Mouse (Mus musculus) naive thymus-derived CD4-positive, alpha-beta T cell, adult 2 months (primary cell): ENCODE data around the gene Nmb.

Experiments used
- DNase-seq: peaks from one replicate; pipeline ENCODE4 v3.0.0-alpha.2; 2011; ENCODE audit warnings: low read depth

Gene Nmb

GRCm38 (mm10) chr7:80897721-80898120 lies 7.2 kb downstream of the Nmb start:
- no peak for DNase-seq

GRCm38 (mm10) chr7:80897134-80897533 lies 7.7 kb downstream of the Nmb start:
- no peak for DNase-seq

- no peak for DNase-seq
These were observed 9.9 kb downstream of the Nmb start for GRCm38 (mm10) chr7:80894815-80895519.

DNA sequence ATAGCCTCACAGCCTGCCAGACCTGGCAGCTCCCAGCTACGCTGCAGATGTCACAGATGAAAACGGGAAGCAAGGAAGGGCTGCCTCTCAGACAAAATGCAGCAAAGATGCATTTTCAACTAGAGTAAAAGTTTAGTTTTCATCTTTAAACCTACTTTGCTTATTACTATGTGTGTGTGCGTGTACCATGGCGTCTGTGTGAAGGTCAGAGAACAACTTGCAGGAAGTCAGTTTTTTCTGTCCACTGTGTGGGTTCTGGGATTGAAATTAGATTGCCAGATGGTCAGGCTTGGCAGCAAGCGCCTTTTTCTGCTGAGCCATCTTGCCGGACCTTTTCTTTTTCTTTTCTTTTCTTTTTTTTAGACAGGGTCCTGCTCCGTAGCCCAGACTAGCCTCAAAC lies 10.7 kb downstream of the Nmb start:
- no peak for DNase-seq

- no peak for DNase-seq
These were observed 11.1 kb downstream of the Nmb start for GRCm38 (mm10) chr7:80893753-80894129.

GRCm38 (mm10) chr7:80893086-80893752 lies 11.7 kb downstream of the Nmb start:
- no peak for DNase-seq

DNA sequence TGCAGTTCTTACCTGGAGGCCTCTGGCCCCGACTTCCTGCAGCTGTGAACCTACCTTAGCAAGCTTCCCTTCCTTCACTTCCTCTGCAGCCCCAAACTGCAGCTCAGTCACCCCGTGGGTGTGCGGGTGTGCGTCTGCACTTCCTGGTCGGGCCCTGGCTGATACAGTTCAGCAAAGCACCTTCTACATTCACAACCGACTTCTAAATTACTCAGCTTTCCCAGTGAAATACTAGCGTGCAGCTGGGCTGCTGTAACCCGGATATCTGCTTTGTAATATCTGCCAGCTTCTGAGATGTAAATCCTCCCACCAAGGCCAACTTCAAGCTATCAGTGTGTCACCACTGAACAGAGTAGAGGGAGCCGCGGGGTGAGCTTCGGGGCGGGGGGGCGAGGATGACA lies 15.0 kb downstream of the Nmb start:
- DNase-seq = peak; percentile 82

DNA sequence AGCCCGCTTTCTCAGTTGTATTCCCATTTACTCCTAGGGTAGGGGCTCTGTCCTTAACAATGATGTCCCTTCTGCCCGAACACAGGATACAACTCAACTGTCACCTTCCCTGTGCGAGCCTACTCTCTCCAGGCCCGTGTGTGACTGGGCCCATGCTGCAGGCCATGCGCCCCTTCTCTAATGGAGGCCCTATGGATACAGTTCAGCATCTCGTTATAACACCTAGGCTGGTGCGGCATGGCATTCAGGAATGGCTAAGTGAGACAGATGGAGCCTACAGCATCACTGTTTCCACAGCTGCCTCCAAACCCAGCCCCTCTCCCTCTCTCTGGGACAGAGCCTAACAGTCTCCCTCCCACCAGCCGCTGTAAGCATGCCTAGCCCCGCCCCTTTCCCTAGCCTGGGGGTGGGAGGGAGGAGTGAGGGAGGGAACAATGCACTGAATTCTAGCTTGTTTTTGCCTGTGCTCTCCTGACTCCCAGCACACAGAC lies 15.8 kb downstream of the Nmb start:
- peak; percentile 56 for DNase-seq

GRCm38 (mm10) chr7:80888595-80888994 lies 16.3 kb downstream of the Nmb start:
- DNase-seq = no peak

DNA sequence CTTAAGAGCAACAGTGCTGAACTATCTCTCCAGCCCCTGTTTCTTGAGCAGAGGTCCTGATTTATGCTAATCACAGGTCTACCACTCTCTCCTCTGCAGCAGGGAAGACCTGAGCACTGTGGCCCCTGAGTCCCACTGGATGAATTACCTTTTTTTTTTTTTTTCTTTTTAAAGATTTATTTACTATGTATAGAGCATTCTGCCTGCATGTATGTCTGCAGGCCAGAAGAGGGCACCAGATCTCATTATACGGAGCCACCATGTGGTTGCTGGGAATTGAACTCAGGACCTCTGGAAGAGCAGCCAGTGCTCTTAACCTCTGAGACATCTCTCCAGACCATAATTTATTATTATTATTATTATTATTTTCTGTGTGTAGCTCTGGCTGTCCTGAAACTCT lies 19.2 kb downstream of the Nmb start:
- DNase-seq = peak; percentile 60

GRCm38 (mm10) chr7:80882830-80883505 lies 21.9 kb downstream of the Nmb start:
- DNase-seq = peak; percentile 91

GRCm38 (mm10) chr7:80875727-80876126 lies 29.1 kb downstream of the Nmb start:
- DNase-seq = no peak

GRCm38 (mm10) chr7:80873631-80874030 lies 31.2 kb downstream of the Nmb start:
- no peak for DNase-seq

DNA sequence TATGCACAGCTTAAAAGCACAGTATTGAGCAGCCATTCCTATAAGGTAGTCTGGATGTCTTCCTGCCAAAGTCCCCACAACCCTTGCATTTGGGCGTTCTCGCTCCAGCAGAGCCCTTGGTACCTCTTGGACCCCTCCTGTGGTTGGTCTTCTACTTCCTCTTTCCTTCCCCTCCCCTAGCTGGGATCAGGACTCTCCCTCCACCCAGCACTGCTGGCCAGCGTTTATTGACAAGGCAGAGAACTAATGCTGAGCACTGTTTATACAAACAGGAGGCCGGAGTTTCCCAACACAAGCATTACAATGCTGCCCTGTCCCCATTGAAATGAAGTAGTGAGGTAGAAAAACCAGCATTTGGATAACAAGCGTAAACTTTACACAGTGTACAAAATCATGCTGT lies 31.8 kb downstream of the Nmb start:
- DNase-seq = no peak

GRCm38 (mm10) chr7:80868686-80869085 lies 36.2 kb downstream of the Nmb start:
- no peak for DNase-seq

- DNase-seq = no peak
These were observed 38.2 kb downstream of the Nmb start for GRCm38 (mm10) chr7:80866514-80867147.

DNA sequence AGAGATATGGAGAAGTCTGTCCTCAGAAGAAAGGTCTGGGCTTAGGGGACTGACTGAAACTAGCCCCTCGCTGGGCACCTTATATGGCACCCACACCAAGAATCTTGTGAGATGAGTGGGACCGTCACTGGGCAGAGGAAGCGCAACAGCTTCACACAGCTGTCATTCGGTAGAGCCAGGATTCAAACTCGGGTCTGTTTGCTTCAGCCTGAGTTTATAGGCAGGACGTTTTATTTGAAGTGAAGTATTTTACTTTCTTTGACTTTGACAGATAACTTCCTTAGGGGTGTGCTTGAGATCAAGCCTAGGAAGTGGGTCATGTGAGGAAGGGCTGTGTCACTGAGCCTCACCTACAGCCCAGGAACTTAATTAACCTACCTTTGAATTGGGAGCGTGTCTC lies 39.4 kb downstream of the Nmb start:
- DNase-seq = peak; percentile 70

- DNase-seq = peak; percentile 91
These were observed 40.0 kb downstream of the Nmb start for GRCm38 (mm10) chr7:80864831-80865230.

DNA sequence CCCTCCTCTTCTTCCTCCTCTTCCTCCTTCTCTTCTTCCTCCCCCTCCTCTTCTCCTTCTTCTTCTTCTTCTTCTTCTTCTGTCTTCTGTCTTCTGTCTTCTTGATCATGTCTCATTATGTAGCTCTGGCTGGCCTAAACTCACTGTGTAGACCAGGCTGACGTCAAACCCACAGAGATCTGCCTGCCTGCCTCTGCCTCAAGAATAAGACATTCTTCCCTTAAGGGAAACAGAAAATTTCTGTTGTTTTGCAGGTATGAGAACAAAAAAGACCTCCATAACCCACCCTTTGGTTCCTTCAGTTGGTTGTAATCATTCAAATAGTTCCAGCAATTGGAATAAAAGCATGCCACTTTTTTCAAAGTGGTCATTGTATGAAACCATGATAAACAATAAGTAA lies 40.7 kb downstream of the Nmb start:
- DNase-seq = peak; percentile 59

DNA sequence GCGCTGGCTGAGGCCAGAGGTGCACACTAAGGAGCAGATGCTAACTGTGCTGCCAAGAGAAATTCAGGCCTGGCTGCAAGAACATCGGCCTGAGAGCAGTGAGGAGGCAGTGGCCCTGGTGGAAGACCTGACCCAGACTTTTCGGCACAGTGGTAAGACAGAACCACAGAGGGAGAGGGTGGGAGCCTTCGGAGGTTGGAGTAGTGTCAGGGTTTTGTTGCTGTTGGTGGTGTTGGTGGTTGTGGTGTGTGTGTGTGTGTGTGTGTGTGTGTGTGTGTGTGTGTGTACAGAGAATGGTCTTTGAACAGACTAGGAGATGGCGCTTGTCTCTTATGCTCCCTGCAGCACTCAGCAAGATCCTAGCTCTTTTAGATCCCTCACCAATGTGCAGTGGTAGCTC lies 41.4 kb downstream of the Nmb start:
- DNase-seq = peak; percentile 45

- DNase-seq = peak; percentile 56
These were observed 42.4 kb downstream of the Nmb start for GRCm38 (mm10) chr7:80862475-80862874.

DNA sequence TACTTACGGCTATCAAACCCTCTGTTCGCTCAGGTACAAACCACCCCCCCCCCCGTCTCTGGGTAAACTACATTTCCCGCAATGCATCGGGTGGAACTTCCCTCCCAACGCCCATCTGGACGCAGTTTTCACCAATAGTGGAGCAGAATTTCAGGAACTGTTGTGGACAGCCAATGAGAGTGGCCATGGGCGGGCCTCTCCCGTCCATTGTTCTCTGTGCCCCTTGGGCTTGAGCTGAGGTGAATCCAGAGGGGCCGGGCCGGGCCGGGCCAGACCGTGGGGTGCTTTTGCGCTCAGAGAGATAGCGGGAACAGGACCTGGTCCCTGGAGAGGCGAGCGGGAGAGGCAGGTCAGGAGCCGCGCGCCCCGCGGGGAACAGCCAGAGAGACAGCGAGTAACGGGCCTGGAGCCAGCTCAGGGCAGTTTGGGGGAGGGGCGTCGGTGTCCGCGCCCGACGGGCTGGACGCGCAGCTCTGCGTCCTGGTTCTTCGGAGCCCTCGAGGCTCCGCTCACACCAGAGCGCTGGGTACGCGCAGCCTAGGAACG lies 44.1 kb downstream of the Nmb start, which contains the start of gene Zscan2:
Gene Zscan2 (plus strand): TSS at position 192 of the 546 bp plus-strand sequence.
- DNase-seq = peak; percentile 94
